Mouse (Mus musculus) lung, postnatal 10 days (tissue): ENCODE data around the gene Ugt1a8.

Source experiments
- DNase-seq: peaks from one replicate; pipeline ENCODE4 v3.0.0; 2021

Ugt1a8 gene

GRCm38 (mm10) chr1:88224029-88224776 is 136.6 kb downstream of the Ugt1a8 start:
- peak; percentile 50 for DNase-seq

GRCm38 (mm10) chr1:88225301-88225700 is 137.7 kb downstream of the Ugt1a8 start:
- peak; percentile 6 for DNase-seq

GRCm38 (mm10) chr1:88225741-88226140 is 138.1 kb downstream of the Ugt1a8 start:
- DNase-seq: peak; percentile 1

GRCm38 (mm10) chr1:88226670-88227379 is 139.2 kb downstream of the Ugt1a8 start, which contains the start of gene Mroh2a:
Mroh2a (plus strand) TSS chr1:88226986.
- peak; percentile 7 for DNase-seq

- DNase-seq: peak; percentile 7
Measured at GRCm38 (mm10) chr1:88227482-88227881, 139.9 kb downstream of the Ugt1a8 start.

- peak; percentile 3 for DNase-seq
Measured at GRCm38 (mm10) chr1:88228121-88228520, 140.5 kb downstream of the Ugt1a8 start.

- DNase-seq: no peak
Measured at GRCm38 (mm10) chr1:88229566-88229965, 142.0 kb downstream of the Ugt1a8 start.

GRCm38 (mm10) chr1:88229986-88230385 is 142.4 kb downstream of the Ugt1a8 start:
- DNase-seq: no peak

- no peak for DNase-seq
Measured at GRCm38 (mm10) chr1:88230421-88230820, 142.8 kb downstream of the Ugt1a8 start.

GRCm38 (mm10) chr1:88230981-88231802 is 143.6 kb downstream of the Ugt1a8 start:
- DNase-seq: no peak

- no peak for DNase-seq
Measured at GRCm38 (mm10) chr1:88231803-88232499, 144.3 kb downstream of the Ugt1a8 start.

- no peak for DNase-seq
Measured at GRCm38 (mm10) chr1:88232664-88233380, 145.2 kb downstream of the Ugt1a8 start.

- DNase-seq: no peak
Measured at GRCm38 (mm10) chr1:88233421-88234247, 146.0 kb downstream of the Ugt1a8 start.

- no peak for DNase-seq
Measured at GRCm38 (mm10) chr1:88234248-88234610, 146.6 kb downstream of the Ugt1a8 start.

- no peak for DNase-seq
Measured at GRCm38 (mm10) chr1:88234646-88235045, 147.0 kb downstream of the Ugt1a8 start.

GRCm38 (mm10) chr1:88235046-88235893 is 147.7 kb downstream of the Ugt1a8 start:
- no peak for DNase-seq

- no peak for DNase-seq
Measured at GRCm38 (mm10) chr1:88235894-88236415, 148.3 kb downstream of the Ugt1a8 start.

- DNase-seq: peak; percentile 52
Measured at GRCm38 (mm10) chr1:88237311-88237710, 149.7 kb downstream of the Ugt1a8 start.

GRCm38 (mm10) chr1:88238771-88239170 is 151.2 kb downstream of the Ugt1a8 start:
- no peak for DNase-seq

- DNase-seq: no peak
Measured at GRCm38 (mm10) chr1:88240072-88240471, 152.5 kb downstream of the Ugt1a8 start.
